Mouse (Mus musculus): ENCODE measurements around the gene Dennd1a.

- no peak for TF ChIP-seq CTCF (IDR thresholded peaks at IDR 0.05; ENCODE audit: low read depth, low read length)
- TF ChIP-seq POLR2A (IDR thresholded peaks at IDR 0.05; ENCODE audit: extremely low read depth, insufficient read depth, low read length): no peak
Observed at GRCm38 (mm10) chr2:38083251-38083650, 203.9 kb downstream of the Dennd1a start.

Data from liver, adult 2 months (tissue).